Mouse (Mus musculus): ENCODE results near the gene Inafm2. TPM values are rescaled to one million over a fixed set of nuclear protein-coding genes. Genes with fewer than 3 reads are reported as not detected.

The Inafm2 gene
- total RNA-seq (2022): 10 to 100 TPM; 45.3 to 49.6 (median 47.4) TPM

GRCm38 (mm10) chr2:118745232-118745884, at the start of gene Inafm2:
Gene Inafm2 (plus strand): TSS chr2:118745758.
- DNase-seq (ENCODE audit: low spot score in 2 of 2): peak; percentile 77 to 89

DNA sequence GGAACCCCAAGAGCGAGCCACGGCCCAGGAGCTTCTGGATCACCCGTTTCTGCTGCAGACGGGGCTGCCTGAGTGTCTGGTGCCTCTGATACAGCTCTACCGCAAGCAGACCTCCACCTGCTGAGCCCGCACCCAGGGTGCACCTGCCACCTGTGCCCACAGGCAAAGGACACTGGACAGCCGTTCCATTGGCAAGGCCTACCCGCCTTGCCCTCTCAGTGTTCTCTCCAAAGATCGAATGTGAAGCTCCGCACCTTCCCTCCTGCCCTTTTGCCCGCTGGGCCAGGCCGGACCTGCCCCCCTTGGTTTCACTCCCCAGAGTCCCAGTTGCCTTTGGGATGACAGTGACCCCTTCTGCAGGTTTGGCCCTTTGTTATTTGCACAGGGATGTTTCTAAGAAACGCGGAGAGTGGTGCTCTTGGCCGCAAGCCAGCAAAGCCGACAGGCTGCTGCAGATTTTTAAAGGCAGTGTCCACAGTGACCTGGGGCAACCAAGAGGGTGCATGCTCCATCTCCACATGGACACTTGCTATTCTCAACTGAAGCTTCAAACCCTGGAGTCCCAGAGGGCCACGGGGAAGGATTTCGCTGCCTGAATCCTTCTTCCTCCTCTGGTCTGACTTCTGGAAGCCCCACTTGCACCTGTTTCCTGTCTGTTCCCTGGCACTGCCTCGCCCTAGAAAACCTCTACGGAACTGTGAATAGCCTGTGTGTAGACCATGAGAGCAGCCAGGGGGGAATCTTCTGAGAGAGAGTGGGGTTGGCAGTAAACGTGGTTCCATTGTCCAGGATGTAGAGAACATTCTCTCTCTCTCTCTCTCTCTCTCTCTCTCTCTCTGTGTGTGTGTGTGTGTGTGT, 48.9 kb upstream of the Inafm2 start:
- DNase-seq (ENCODE audit: low spot score in 2 of 2): no peak

- DNase-seq (ENCODE audit: low spot score in 2 of 2): no peak
Measured at GRCm38 (mm10) chr2:118697311-118697877, 48.2 kb upstream of the Inafm2 start.

DNA sequence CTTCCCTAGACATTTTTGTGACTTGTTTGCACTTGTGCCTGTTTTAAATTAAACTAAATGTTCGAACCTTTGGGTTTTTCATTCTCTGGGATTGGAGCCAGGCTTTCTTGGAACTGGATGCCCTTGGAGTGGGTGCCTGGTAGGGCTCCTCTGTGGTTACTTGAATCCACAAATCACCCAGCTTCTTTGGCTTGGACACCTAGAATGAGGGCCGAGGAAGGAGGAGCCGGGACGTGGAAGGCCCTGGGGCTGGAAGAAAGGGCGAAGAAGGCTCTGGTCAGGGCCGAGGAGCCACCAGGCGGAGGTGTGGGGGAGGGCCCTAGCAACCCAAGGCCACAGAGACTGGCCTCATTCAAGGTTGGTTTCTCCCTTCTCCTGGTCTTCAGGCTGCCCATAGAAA, 47.6 kb upstream of the Inafm2 start:
- no peak for DNase-seq (ENCODE audit: low spot score in 2 of 2)

- peak in 1 of 2 experiments; percentile 65 for DNase-seq (ENCODE audit: low spot score in 2 of 2)
Measured at GRCm38 (mm10) chr2:118700179-118701062, 45.1 kb upstream of the Inafm2 start.

GRCm38 (mm10) chr2:118701161-118701560, 44.4 kb upstream of the Inafm2 start:
- DNase-seq (ENCODE audit: low spot score in 2 of 2): no peak

GRCm38 (mm10) chr2:118701971-118702882, 43.3 kb upstream of the Inafm2 start:
- DNase-seq (ENCODE audit: low spot score in 2 of 2): no peak

DNA sequence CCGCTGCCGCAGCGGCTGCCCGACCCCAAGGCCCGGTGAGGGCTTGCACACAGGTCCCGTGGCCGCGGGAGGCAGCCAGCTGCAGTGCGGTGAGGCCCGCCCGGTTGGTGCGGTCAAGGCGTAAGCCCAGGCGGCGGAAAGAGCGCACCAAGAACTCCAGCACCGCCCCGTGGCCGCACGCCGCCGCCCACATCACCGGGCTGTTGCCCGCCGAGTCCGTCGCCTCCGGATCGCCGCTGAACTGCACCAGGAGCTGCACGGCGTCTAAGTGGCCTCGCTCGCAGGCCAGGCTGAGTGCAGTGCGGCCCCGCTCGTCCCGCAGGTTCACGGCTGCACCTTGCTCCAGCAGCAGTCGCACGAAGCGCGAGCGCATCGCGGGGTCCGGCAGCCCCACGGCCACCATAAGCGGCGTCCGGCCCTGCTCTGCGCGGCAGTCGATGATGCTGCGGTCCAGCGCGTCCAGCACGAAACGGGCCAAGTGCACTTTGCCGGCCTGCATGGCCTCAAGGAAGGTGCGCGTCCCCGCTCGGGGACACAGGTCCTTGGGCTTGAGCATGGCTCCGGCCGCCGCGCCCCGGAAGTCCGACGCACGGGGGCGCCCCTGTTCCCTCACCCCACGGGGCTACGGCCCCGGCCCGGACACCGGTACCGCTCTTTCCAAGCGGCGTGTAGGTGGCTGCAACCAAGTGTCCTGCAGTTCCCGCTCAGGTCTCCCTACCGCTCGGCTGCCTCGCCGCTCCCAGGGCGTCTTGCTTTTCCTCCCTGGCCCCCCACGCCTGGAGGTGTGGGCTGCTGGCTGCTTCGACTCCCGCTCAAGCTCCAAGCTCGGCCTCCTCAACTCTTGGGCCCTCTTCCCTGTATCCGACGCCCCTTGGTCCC, 42.4 kb upstream of the Inafm2 start:
- DNase-seq (ENCODE audit: low spot score in 2 of 2): no peak

GRCm38 (mm10) chr2:118703913-118704730, 41.4 kb upstream of the Inafm2 start, which contains the start of gene Ankrd63:
Gene Ankrd63 (minus strand): TSS chr2:118703963.
- peak in 1 of 2 experiments; percentile 46 for DNase-seq (ENCODE audit: low spot score in 2 of 2)

GRCm38 (mm10) chr2:118706436-118706835, 39.1 kb upstream of the Inafm2 start:
- peak in 1 of 2 experiments; percentile 56 for DNase-seq (ENCODE audit: low spot score in 2 of 2)

GRCm38 (mm10) chr2:118708472-118708871, 37.1 kb upstream of the Inafm2 start:
- DNase-seq (ENCODE audit: low spot score in 2 of 2): no peak

GRCm38 (mm10) chr2:118709655-118710221, 35.8 kb upstream of the Inafm2 start:
- DNase-seq (ENCODE audit: low spot score in 2 of 2): no peak

GRCm38 (mm10) chr2:118711038-118711494, 34.5 kb upstream of the Inafm2 start:
- DNase-seq (ENCODE audit: low spot score in 2 of 2): no peak

DNA sequence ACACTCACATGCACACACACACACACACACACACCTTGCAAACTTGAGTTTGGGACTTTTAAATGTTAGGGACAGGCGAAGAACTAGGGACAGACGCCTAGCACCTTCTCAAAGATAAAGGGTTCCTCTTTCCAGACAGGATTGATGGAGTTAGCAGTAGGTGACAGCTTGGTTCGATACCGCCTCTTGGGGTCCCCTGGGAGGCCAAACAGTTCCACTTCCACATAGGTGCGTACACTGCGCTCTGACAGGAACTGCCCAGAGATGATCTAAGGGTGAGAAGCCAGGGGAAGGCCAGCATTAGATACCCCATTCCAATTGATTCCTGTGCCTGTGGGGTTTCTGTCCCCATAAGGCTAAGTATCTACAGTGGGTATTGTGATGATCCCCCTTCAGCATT, 31.9 kb upstream of the Inafm2 start:
- DNase-seq (ENCODE audit: low spot score in 2 of 2): no peak

GRCm38 (mm10) chr2:118714230-118714629, 31.3 kb upstream of the Inafm2 start:
- DNase-seq (ENCODE audit: low spot score in 2 of 2): peak in 1 of 2 experiments; percentile 78

GRCm38 (mm10) chr2:118716677-118717076, 28.9 kb upstream of the Inafm2 start:
- DNase-seq (ENCODE audit: low spot score in 2 of 2): peak in 1 of 2 experiments; percentile 1

- DNase-seq (ENCODE audit: low spot score in 2 of 2): peak in 1 of 2 experiments; percentile 0
Measured at GRCm38 (mm10) chr2:118723693-118724486, 21.7 kb upstream of the Inafm2 start.
